Mouse (Mus musculus): Measurements from ENCODE around the gene Rnf168. TPM values are rescaled to one million over a fixed set of nuclear protein-coding genes. Genes with fewer than 3 reads are reported as not detected.
"Not testable (repeated sequence)": the region's sequence is repeated elsewhere in the genome, so short reads cannot be mapped to it uniquely, and the experiment has no call there.

Rnf168 gene
- polyA plus RNA-seq, 1 experiment from 2014 or later: 25.3 TPM

DNA sequence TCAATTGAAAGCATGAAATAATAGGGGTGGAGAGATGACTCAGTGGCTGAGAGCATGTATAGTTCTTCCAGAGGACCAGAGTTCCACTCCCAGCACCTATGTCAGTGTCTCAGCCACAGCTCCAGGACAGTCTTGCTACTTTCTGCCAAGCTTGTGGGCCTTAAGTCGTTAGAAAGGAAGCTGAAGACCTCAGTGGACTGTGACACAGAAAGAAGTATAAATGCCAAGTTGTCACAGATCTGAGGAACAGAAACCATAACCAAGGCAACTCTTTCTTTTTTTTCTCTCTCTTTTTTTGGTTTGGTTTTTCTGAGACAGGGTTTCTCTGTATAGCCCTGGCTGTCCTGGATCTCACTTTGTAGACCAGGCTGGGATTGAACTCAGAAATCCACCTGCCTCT is 1.4 kb upstream of the Rnf168 start:
- no peaks in the 10 kb centered on the region for H3K27me3 ChIP-seq
- H3K4me1 ChIP-seq (replicated peaks): peaks cover 35% of the 10 kb centered on the region
- 89% methylated on average over 1 of the region's 1 CpGs for WGBS
- no peak overlapping the region for H3K4me3 ChIP-seq
- no peak for ATAC-seq (ENCODE audit: low read depth)
- no peak overlapping the region for H3K4me2 ChIP-seq
- peaks cover 5% of the 10 kb centered on the region; the same call in 1 of the 2 replicates for H3K36me3 ChIP-seq
- no peak overlapping the region for H3K27ac ChIP-seq (replicated peaks)
- no peak overlapping the region for H3K9ac ChIP-seq
- no peaks in the 10 kb centered on the region; the same call in 1 of the 2 replicates for H3K9me3 ChIP-seq

DNA sequence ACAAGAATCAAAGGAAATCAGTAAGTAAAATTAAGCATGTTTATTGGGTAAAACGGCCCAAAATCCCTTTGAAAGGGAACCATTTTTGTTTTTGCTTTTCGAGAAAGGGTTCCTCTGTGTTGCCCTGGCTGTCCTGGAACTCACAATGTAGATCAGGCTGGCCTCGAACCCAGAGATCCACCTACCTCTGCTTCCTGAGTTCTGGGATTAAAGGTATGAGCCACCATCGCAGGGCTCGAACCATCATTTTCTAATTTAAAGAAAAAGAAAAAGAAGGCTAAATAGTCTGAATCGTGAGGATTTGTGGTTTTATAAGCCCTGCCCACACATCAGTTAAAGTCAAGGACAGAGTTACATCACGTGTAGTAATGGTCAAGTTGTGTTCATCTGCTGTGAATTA is 1.1 kb downstream of the Rnf168 start:
- Histone ChIP-seq H3K4me2 (peak overlapping the region; percentile 85), H3K27me3 (no peaks in the 10 kb centered on the region), H3K9ac (peak overlapping the region; percentile 93), H3K27ac (replicated peaks) (peak overlapping the region; percentile 96), H3K36me3 (peaks cover 15% of the 10 kb centered on the region), H3K4me3 (peak overlapping the region; percentile 89), H3K4me1 (replicated peaks) (peaks cover 50% of the 10 kb centered on the region), H3K9me3 (no peaks in the 10 kb centered on the region; the same call in 1 of the 2 replicates)
- no peak for ATAC-seq (ENCODE audit: low read depth)
- WGBS: 62% methylated on average over 7 of the region's 7 CpGs

DNA sequence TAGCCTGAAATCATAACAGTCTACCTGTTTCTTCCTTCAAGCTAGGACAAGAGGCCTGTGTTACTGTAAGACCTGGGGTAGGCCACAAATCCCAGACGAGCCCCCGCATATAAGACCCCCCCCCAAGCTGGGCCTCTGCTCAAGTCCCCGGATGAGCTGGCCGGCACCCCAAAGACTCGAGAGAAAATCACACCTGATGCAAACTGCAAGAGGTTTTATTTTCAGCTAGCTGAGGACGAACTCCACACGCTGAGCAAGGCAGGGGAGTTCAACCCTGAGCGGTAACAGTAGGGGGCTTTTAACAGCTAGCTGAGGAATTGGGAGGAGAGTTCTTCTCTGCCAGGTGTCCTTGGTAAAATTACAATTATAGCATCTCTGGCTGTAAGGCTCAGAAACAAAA is 3.0 kb downstream of the Rnf168 start:
- no peak overlapping the region for H3K27ac ChIP-seq (replicated peaks)
- peaks cover 33% of the 10 kb centered on the region for H3K36me3 ChIP-seq
- peaks cover 54% of the 10 kb centered on the region for H3K4me1 ChIP-seq (replicated peaks)
- H3K4me3 ChIP-seq: peak overlapping the region; percentile 89
- no peaks in the 10 kb centered on the region; the same call in 1 of the 2 replicates for H3K9me3 ChIP-seq
- peak overlapping the region; percentile 38; the same call in 1 of the 2 replicates for H3K9ac ChIP-seq
- 89% methylated on average over 8 of the region's 8 CpGs for WGBS
- peak overlapping the region; percentile 85 for H3K4me2 ChIP-seq
- H3K27me3 ChIP-seq: no peaks in the 10 kb centered on the region
- no peak for ATAC-seq (ENCODE audit: low read depth)

GRCm38 (mm10) chr16:32282608-32283007 is 5.3 kb downstream of the Rnf168 start:
- H3K4me2 ChIP-seq: no peak overlapping the region
- H3K27me3 ChIP-seq: no peaks in the 10 kb centered on the region
- H3K9ac ChIP-seq: no peak overlapping the region
- peaks cover 47% of the 10 kb centered on the region for H3K4me1 ChIP-seq (replicated peaks)
- H3K4me3 ChIP-seq: no peak overlapping the region
- H3K27ac ChIP-seq (replicated peaks): no peak overlapping the region
- ATAC-seq (ENCODE audit: low read depth): no peak
- H3K9me3 ChIP-seq: no peaks in the 10 kb centered on the region; the same call in 1 of the 2 replicates
- peaks cover 55% of the 10 kb centered on the region for H3K36me3 ChIP-seq

GRCm38 (mm10) chr16:32291821-32292220 is 14.6 kb downstream of the Rnf168 start:
- no peak overlapping the region for H3K4me3 ChIP-seq
- H3K4me1 ChIP-seq (replicated peaks): no peaks in the 10 kb centered on the region
- peaks cover 55% of the 10 kb centered on the region for H3K36me3 ChIP-seq
- no peak overlapping the region for H3K27ac ChIP-seq (replicated peaks)
- H3K4me2 ChIP-seq: no peak overlapping the region
- H3K9ac ChIP-seq: no peak overlapping the region
- no peaks in the 10 kb centered on the region for H3K27me3 ChIP-seq
- no peaks in the 10 kb centered on the region for H3K9me3 ChIP-seq
- WGBS: 99% methylated on average over 4 of the region's 4 CpGs
- ATAC-seq (ENCODE audit: low read depth): no peak

- peaks cover 55% of the 10 kb centered on the region for H3K36me3 ChIP-seq
- not testable (repeated sequence) for H3K4me3 ChIP-seq; H3K9ac ChIP-seq; H3K27me3 ChIP-seq; ATAC-seq (ENCODE audit: low read depth); H3K27ac ChIP-seq (replicated peaks); H3K4me1 ChIP-seq (replicated peaks); H3K9me3 ChIP-seq; H3K4me2 ChIP-seq
- WGBS: 96% methylated on average over 4 of the region's 4 CpGs
Measured at GRCm38 (mm10) chr16:32299617-32300016, 22.4 kb downstream of the Rnf168 start.

GRCm38 (mm10) chr16:32303046-32303445 is 25.8 kb downstream of the Rnf168 start:
- H3K27me3 ChIP-seq: no peaks in the 10 kb centered on the region
- no peak for ATAC-seq (ENCODE audit: low read depth)
- no peaks in the 10 kb centered on the region for H3K4me1 ChIP-seq (replicated peaks)
- H3K9me3 ChIP-seq: no peaks in the 10 kb centered on the region
- 26% methylated on average over 1 of the region's 1 CpGs for WGBS
- no peak overlapping the region for H3K4me3 ChIP-seq
- H3K36me3 ChIP-seq: peaks cover 30% of the 10 kb centered on the region
- H3K4me2 ChIP-seq: no peak overlapping the region
- H3K9ac ChIP-seq: no peak overlapping the region
- no peak overlapping the region for H3K27ac ChIP-seq (replicated peaks)

- Histone ChIP-seq H3K4me3 (no peak overlapping the region), H3K36me3 (peaks cover 21% of the 10 kb centered on the region), H3K4me1 (replicated peaks) (no peaks in the 10 kb centered on the region), H3K27ac (replicated peaks) (no peak overlapping the region), H3K4me2 (no peak overlapping the region), H3K9ac (no peak overlapping the region), H3K9me3 (no peaks in the 10 kb centered on the region), H3K27me3 (no peaks in the 10 kb centered on the region)
- no peak for ATAC-seq (ENCODE audit: low read depth)
- 96% methylated on average over 7 of the region's 7 CpGs for WGBS
Measured at GRCm38 (mm10) chr16:32303886-32304285, 26.6 kb downstream of the Rnf168 start.

DNA sequence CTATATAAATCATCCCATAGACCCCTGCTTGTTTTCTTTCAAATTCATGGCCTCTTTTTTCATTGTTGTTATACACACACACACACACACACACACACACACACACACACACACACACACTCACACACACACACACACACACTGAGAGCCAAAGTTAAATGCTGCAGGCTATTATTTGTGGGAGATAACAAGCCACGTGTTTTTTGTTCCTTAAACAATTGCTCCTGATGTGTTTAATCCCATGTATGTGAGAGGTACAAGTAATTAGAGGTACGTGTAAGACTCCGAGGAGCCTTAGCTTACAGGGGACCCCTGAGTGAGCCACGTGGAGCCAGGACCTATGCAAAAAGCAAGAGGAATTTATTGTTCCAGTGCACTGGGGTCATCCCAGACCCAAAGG is 34.7 kb downstream of the Rnf168 start:
- ATAC-seq (ENCODE audit: low read depth): no peak
- Histone ChIP-seq H3K36me3 (no peaks in the 10 kb centered on the region), H3K27me3 (no peaks in the 10 kb centered on the region), H3K4me2 (no peak overlapping the region), H3K4me3 (no peak overlapping the region), H3K4me1 (replicated peaks) (peaks cover 8% of the 10 kb centered on the region; the same call in 1 of the 2 replicates), H3K9ac (no peak overlapping the region), H3K27ac (replicated peaks) (no peak overlapping the region), H3K9me3 (no peaks in the 10 kb centered on the region)
- WGBS: 67% methylated on average over 4 of the region's 4 CpGs

- H3K9ac ChIP-seq: no peak overlapping the region
- H3K27me3 ChIP-seq: no peaks in the 10 kb centered on the region
- H3K4me2 ChIP-seq: no peak overlapping the region
- no peak overlapping the region for H3K4me3 ChIP-seq
- peaks cover 8% of the 10 kb centered on the region; the same call in 1 of the 2 replicates for H3K4me1 ChIP-seq (replicated peaks)
- ATAC-seq (ENCODE audit: low read depth): no peak
- WGBS: 63% methylated on average over 5 of the region's 5 CpGs
- no peaks in the 10 kb centered on the region for H3K36me3 ChIP-seq
- no peak overlapping the region for H3K27ac ChIP-seq (replicated peaks)
- no peaks in the 10 kb centered on the region for H3K9me3 ChIP-seq
Measured at GRCm38 (mm10) chr16:32312386-32312785, 35.1 kb downstream of the Rnf168 start.

GRCm38 (mm10) chr16:32312859-32313258 is 35.6 kb downstream of the Rnf168 start:
- Histone ChIP-seq H3K4me1 (replicated peaks) (peaks cover 8% of the 10 kb centered on the region; the same call in 1 of the 2 replicates), H3K27ac (replicated peaks) (no peak overlapping the region), H3K4me2 (no peak overlapping the region), H3K9ac (no peak overlapping the region), H3K9me3 (no peaks in the 10 kb centered on the region), H3K27me3 (no peaks in the 10 kb centered on the region), H3K36me3 (no peaks in the 10 kb centered on the region), H3K4me3 (no peak overlapping the region)
- WGBS: 80% methylated on average over 4 of the region's 4 CpGs
- no peak for ATAC-seq (ENCODE audit: low read depth)

DNA sequence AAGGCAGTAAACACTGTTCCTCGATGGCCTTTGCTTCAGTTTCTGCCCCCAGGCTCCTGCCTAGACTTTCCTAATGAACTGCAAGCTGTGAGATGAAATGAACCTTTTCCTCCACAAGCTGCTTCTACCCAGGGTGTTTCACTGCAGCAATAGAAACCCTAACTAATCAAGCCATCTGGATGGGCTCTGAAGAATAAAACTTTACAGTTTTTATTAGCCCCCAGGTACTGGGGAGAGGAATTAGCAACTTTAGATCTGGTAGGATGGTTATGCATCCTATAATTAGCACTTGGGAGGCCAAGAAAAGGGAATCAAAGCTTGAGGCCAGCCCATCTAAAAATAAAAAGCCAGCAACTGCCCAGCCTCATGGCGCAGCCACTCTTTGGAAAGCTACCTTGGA is 39.3 kb downstream of the Rnf168 start:
- Histone ChIP-seq H3K9ac (no peak overlapping the region), H3K4me3 (no peak overlapping the region), H3K4me1 (replicated peaks) (peaks cover 8% of the 10 kb centered on the region; the same call in 1 of the 2 replicates), H3K9me3 (no peaks in the 10 kb centered on the region), H3K36me3 (no peaks in the 10 kb centered on the region), H3K4me2 (no peak overlapping the region), H3K27me3 (no peaks in the 10 kb centered on the region), H3K27ac (replicated peaks) (peak overlapping the region; percentile 42; the same call in 1 of the 2 replicates)
- 30% methylated on average over 2 of the region's 2 CpGs for WGBS
- no peak for ATAC-seq (ENCODE audit: low read depth)

DNA sequence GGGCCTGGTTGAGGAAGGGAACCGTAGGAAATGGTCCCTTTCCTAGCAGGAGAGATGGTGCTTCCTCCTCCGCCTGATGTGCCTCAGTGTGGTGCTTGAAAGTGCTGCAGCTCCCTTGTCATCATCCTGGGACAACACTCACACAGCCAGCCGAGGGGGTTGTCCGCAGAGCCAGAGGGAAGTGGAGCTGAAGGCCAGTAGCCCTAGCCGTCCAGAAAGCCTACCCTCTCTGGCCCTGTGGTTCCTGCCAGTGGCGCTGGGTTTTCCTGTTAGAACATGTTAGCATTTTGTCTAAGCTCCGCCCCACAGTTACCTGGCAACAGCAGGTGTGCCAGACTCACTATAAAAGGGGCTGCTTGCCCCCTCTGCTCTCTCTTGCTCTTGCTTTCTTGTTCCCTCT is 46.7 kb downstream of the Rnf168 start:
- Histone ChIP-seq H3K4me3 (no peak overlapping the region), H3K36me3 (no peaks in the 10 kb centered on the region), H3K9me3 (no peaks in the 10 kb centered on the region), H3K4me1 (replicated peaks) (no peaks in the 10 kb centered on the region), H3K4me2 (no peak overlapping the region), H3K9ac (no peak overlapping the region), H3K27ac (replicated peaks) (no peak overlapping the region), H3K27me3 (no peaks in the 10 kb centered on the region)
- WGBS: 39% methylated on average over 7 of the region's 7 CpGs
- ATAC-seq (ENCODE audit: low read depth): no peak

Measured in neural tube, embryonic 13.5 days (tissue).